8 mouse cellular contexts compared by ENCODE assay signal in the genomic region with DNA sequence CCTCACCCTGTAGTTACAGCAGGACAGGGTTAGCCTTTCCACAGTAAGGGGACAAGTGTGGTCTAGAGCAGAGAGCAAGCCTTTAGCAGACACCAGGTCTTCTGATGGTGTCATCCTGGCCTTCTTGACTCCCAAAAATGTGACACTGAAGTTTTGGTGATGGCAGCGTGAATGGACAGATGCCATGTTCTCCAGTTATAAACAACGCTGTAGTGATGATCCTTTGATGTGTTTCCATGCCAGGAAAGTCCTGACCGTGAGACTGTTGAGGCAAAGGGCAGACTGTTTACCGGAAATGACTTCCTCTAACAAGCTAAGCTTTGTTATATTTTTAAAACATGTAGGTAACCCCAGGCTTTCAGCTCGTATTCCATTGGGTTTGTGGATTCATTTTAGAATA.
"Had no signal": no experiment of that assay in that cellular context is flagged by ENCODE, and none has a peak within 500 bp of the region (broad histone marks: within the 10 kb centered on the region; RNA-seq: fewer than 3 reads in every experiment).

No protein-coding gene starts in this region.

- DNase-seq: kidney, adult 2 months; kidney, postnatal 14 days; lung, embryonic 14.5 days; right cerebral cortex, postnatal 14 days had no signal

- H3K4me3 ChIP-seq: kidney, embryonic 15.5 days; left cerebral cortex, adult 2 months; limb, embryonic 10.5 days; midbrain, embryonic 12.5 days had no signal
